ENCODE assay signal across 8 mouse cellular contexts in the genomic region with DNA sequence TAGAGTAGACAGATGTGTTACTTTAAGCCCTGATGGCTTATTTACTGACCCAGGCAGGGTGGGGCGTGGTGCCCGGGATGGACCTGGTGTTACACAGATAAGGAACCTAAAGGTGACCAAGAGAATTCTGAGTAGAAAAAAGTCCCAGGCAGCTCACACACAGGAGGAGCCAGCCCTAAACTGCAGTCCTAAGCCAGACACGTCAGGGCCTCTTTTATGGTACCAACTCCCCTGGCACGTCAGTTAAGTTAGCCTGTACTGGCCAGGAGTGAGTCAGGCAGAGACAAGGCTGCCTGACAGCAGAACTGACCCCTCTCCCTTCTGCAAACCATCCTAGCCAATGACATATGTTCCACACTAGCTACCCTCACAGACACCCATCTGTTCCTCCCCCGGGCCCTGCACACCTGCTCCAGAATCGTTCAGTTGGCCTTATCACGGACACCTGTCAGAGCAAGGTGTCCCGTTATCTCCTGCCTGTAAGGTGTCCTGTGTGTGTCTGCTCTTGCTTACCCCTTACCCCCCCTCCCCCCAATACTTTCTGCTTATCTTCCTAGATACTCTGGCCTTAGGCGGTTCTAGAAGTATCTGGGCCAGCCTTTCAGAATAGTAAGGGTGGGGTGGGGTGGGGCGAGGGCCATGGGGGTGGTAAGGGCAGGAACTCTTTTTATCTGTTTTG.
A peak's percentile ranks its signal among the peaks of the same experiment; 100 is the strongest.
DNase-seq lines count a peak whose midpoint lies in the region; ATAC-seq and TF ChIP-seq lines count a peak whose summit lies in the region.

No protein-coding gene starts in this region.

- peaks cover 30% of the 10 kb centered on the region for H3K4me1 ChIP-seq in lung, embryonic 14.5 days (ENCODE audit: insufficient read depth)
- H3K4me1 ChIP-seq in hindbrain, postnatal 0 days (ENCODE audit: insufficient read depth, low read length), result peaks cover 26% of the 10 kb centered on the region

- peak overlapping the region; percentile 16; the same call in 1 of the 2 replicates for H3K9ac ChIP-seq in lung, embryonic 14.5 days
- H3K9ac ChIP-seq in hindbrain, postnatal 0 days (replicated peaks; ENCODE audit: low read length), result no peak overlapping the region

- H3K4me3 ChIP-seq in lung, embryonic 14.5 days (ENCODE audit: low read depth, low read length), result no peak overlapping the region
- H3K4me3 ChIP-seq in hindbrain, postnatal 0 days (ENCODE audit: low read length), result no peak overlapping the region

- H3K27me3 ChIP-seq in lung, embryonic 14.5 days (ENCODE audit: insufficient read depth, low read length), result no peaks in the 10 kb centered on the region
- no peaks in the 10 kb centered on the region for H3K27me3 ChIP-seq in hindbrain, postnatal 0 days (ENCODE audit: insufficient read depth, low read length)

- ATAC-seq in lung, embryonic 14.5 days (ENCODE audit: insufficient read depth), result peak; percentile 48
- no peak for ATAC-seq in hindbrain, postnatal 0 days

- WGBS in lung, embryonic 14.5 days, result 25% methylated on average over 10 of the region's 10 CpGs
- WGBS in hindbrain, postnatal 0 days, result 48% methylated on average over 10 of the region's 10 CpGs

- no peaks in the 10 kb centered on the region for H3K9me3 ChIP-seq in lung, embryonic 14.5 days (ENCODE audit: low read depth, low read length)
- no peaks in the 10 kb centered on the region for H3K9me3 ChIP-seq in hindbrain, postnatal 0 days (ENCODE audit: low read length)

- H3K27ac ChIP-seq in lung, embryonic 14.5 days (ENCODE audit: low read depth), result peak overlapping the region; percentile 79
- H3K27ac ChIP-seq in hindbrain, postnatal 0 days, result 0 out of 2 replicates have a peak overlapping the region, but pooled peaks have one; percentile 5

- H3K4me2 ChIP-seq in lung, embryonic 14.5 days, result no peak overlapping the region
- H3K4me2 ChIP-seq in hindbrain, postnatal 0 days (ENCODE audit: low read depth, low read length), result no peak overlapping the region

- TF ChIP-seq CTCF in lung, embryonic 14.5 days (IDR thresholded peaks at IDR 0.05; ENCODE audit: low read depth), result no peak
- TF ChIP-seq CTCF in hindbrain, postnatal 0 days (IDR thresholded peaks at IDR 0.05; ENCODE audit: low read depth), result no peak

- no peaks in the 10 kb centered on the region for H3K36me3 ChIP-seq in lung, embryonic 14.5 days (ENCODE audit: insufficient read depth)
- peaks cover 3% of the 10 kb centered on the region; the same call in 1 of the 2 replicates for H3K36me3 ChIP-seq in hindbrain, postnatal 0 days (ENCODE audit: insufficient read depth, low read length)

- no peak for DNase-seq in lung, embryonic 14.5 days
- no peak for DNase-seq in lung, postnatal 4 days
- DNase-seq in c-Kit-negative CD71-positive TER-119-positive erythroid progenitor cells, embryonic 14.5 days (ENCODE audit: low read depth, low spot score), result peak; percentile 90
- DNase-seq in hindbrain, postnatal 0 days (ENCODE audit: low spot score), result no peak
- DNase-seq in spleen, postnatal 14 days (ENCODE audit: low spot score in 2 of 2), result peak; percentile 68 to 71
- no peak for DNase-seq in testis, postnatal 14 days (ENCODE audit: low spot score)
- no peak for DNase-seq in frontal cortex, postnatal 14 days (ENCODE audit: low spot score in 2 of 2)
- DNase-seq in layer of hippocampus, adult 18-20 months (ENCODE audit: low spot score in 2 of 2), result no peak

Comparison
In these comparisons a context has a peak if more than half of its experiments do, and no peak if none do; other contexts are left out.
1. DNase-seq: peak in c-Kit-negative CD71-positive TER-119-positive erythroid progenitor cells, embryonic 14.5 days (single experiment) and spleen, postnatal 14 days (2 of 2); none in lung, embryonic 14.5 days (single experiment), lung, postnatal 4 days (0 of 2), hindbrain, postnatal 0 days (single experiment), testis, postnatal 14 days (single experiment), frontal cortex, postnatal 14 days (0 of 2) and layer of hippocampus, adult 18-20 months (0 of 2).